Mouse (Mus musculus): ENCODE measurements around the gene Myom1. TPM values are rescaled to one million over a fixed set of nuclear protein-coding genes. Genes with fewer than 3 reads are reported as not detected.

Gene Myom1
- polyA plus RNA-seq, 1 experiment from 2014 or later: 1.3 TPM

GRCm38 (mm10) chr17:71081986-71082385 lies 79.6 kb downstream of the Myom1 start:
- H3K4me3 ChIP-seq (replicated peaks; ENCODE audit: low read length): no peak overlapping the region
- H3K4me1 ChIP-seq (replicated peaks; ENCODE audit: control insufficient read depth, insufficient read depth, low read length): no peaks in the 10 kb centered on the region
- 65% methylated on average over 7 of the region's 7 CpGs for WGBS

GRCm38 (mm10) chr17:71086969-71087368 lies 84.5 kb downstream of the Myom1 start:
- no peak overlapping the region for H3K27ac ChIP-seq (ENCODE audit: low read length)
- H3K4me3 ChIP-seq (replicated peaks; ENCODE audit: low read length): no peak overlapping the region
- H3K4me2 ChIP-seq (ENCODE audit: low read length): no peak overlapping the region
- no peak overlapping the region for H3K9ac ChIP-seq (replicated peaks; ENCODE audit: low read depth, low read length)
- H3K36me3 ChIP-seq (ENCODE audit: control insufficient read depth, insufficient read depth): no peaks in the 10 kb centered on the region
- no peaks in the 10 kb centered on the region for H3K27me3 ChIP-seq (replicated peaks; ENCODE audit: control insufficient read depth, insufficient read depth, low read length)
- H3K4me1 ChIP-seq (replicated peaks; ENCODE audit: control insufficient read depth, insufficient read depth, low read length): no peaks in the 10 kb centered on the region
- no peaks in the 10 kb centered on the region for H3K9me3 ChIP-seq (ENCODE audit: control insufficient read depth, low read length)
- no peak for ATAC-seq
- 89% methylated on average over 4 of the region's 4 CpGs for WGBS

More at GRCm38 (mm10) chr17:71081986-71082385, 79.6 kb downstream of the Myom1 start:
- H3K9ac ChIP-seq (replicated peaks; ENCODE audit: low read depth, low read length): no peak overlapping the region
- no peaks in the 10 kb centered on the region for H3K27me3 ChIP-seq (replicated peaks; ENCODE audit: control insufficient read depth, insufficient read depth, low read length)
- H3K9me3 ChIP-seq (ENCODE audit: control insufficient read depth, low read length): no peaks in the 10 kb centered on the region
- ATAC-seq: no peak
- no peak overlapping the region for H3K4me2 ChIP-seq (ENCODE audit: low read length)
- H3K27ac ChIP-seq (ENCODE audit: low read length): no peak overlapping the region
- H3K36me3 ChIP-seq (ENCODE audit: control insufficient read depth, insufficient read depth): no peaks in the 10 kb centered on the region

GRCm38 (mm10) chr17:71087396-71088153 lies 85.1 kb downstream of the Myom1 start:
- ATAC-seq: no peak

GRCm38 (mm10) chr17:71088154-71088521 lies 85.7 kb downstream of the Myom1 start:
- Histone ChIP-seq H3K27ac (ENCODE audit: low read length) (no peak overlapping the region), H3K4me2 (ENCODE audit: low read length) (no peak overlapping the region), H3K4me1 (replicated peaks; ENCODE audit: control insufficient read depth, insufficient read depth, low read length) (no peaks in the 10 kb centered on the region), H3K9me3 (ENCODE audit: control insufficient read depth, low read length) (no peaks in the 10 kb centered on the region), H3K36me3 (ENCODE audit: control insufficient read depth, insufficient read depth) (no peaks in the 10 kb centered on the region), H3K27me3 (replicated peaks; ENCODE audit: control insufficient read depth, insufficient read depth, low read length) (no peaks in the 10 kb centered on the region), H3K4me3 (replicated peaks; ENCODE audit: low read length) (no peak overlapping the region), H3K9ac (replicated peaks; ENCODE audit: low read depth, low read length) (no peak overlapping the region)
- ATAC-seq: no peak
- WGBS: 93% methylated on average over 3 of the region's 3 CpGs

More at GRCm38 (mm10) chr17:71087396-71088153, 85.1 kb downstream of the Myom1 start:
- H3K36me3 ChIP-seq (ENCODE audit: control insufficient read depth, insufficient read depth): no peaks in the 10 kb centered on the region
- no peak overlapping the region for H3K4me2 ChIP-seq (ENCODE audit: low read length)
- H3K4me1 ChIP-seq (replicated peaks; ENCODE audit: control insufficient read depth, insufficient read depth, low read length): no peaks in the 10 kb centered on the region
- 92% methylated on average over 8 of the region's 8 CpGs for WGBS
- no peak overlapping the region for H3K27ac ChIP-seq (ENCODE audit: low read length)
- H3K4me3 ChIP-seq (replicated peaks; ENCODE audit: low read length): no peak overlapping the region
- no peaks in the 10 kb centered on the region for H3K9me3 ChIP-seq (ENCODE audit: control insufficient read depth, low read length)
- H3K9ac ChIP-seq (replicated peaks; ENCODE audit: low read depth, low read length): no peak overlapping the region
- H3K27me3 ChIP-seq (replicated peaks; ENCODE audit: control insufficient read depth, insufficient read depth, low read length): no peaks in the 10 kb centered on the region

- H3K36me3 ChIP-seq (ENCODE audit: control insufficient read depth, insufficient read depth): no peaks in the 10 kb centered on the region
- no peak for ATAC-seq
- 86% methylated on average over 9 of the region's 9 CpGs for WGBS
Observed at GRCm38 (mm10) chr17:71088991-71089434, 86.6 kb downstream of the Myom1 start.

GRCm38 (mm10) chr17:71089781-71090480 lies 87.5 kb downstream of the Myom1 start:
- no peaks in the 10 kb centered on the region for H3K4me1 ChIP-seq (replicated peaks; ENCODE audit: control insufficient read depth, insufficient read depth, low read length)
- no peak overlapping the region for H3K4me2 ChIP-seq (ENCODE audit: low read length)
- no peak overlapping the region for H3K9ac ChIP-seq (replicated peaks; ENCODE audit: low read depth, low read length)
- no peak overlapping the region for H3K4me3 ChIP-seq (replicated peaks; ENCODE audit: low read length)
- H3K27ac ChIP-seq (ENCODE audit: low read length): no peak overlapping the region
- 85% methylated on average over 11 of the region's 11 CpGs for WGBS
- no peak for ATAC-seq
- no peaks in the 10 kb centered on the region for H3K9me3 ChIP-seq (ENCODE audit: control insufficient read depth, low read length)
- no peaks in the 10 kb centered on the region for H3K27me3 ChIP-seq (replicated peaks; ENCODE audit: control insufficient read depth, insufficient read depth, low read length)
- no peaks in the 10 kb centered on the region for H3K36me3 ChIP-seq (ENCODE audit: control insufficient read depth, insufficient read depth)

More at GRCm38 (mm10) chr17:71088991-71089434, 86.6 kb downstream of the Myom1 start:
- H3K4me1 ChIP-seq (replicated peaks; ENCODE audit: control insufficient read depth, insufficient read depth, low read length): no peaks in the 10 kb centered on the region
- H3K9ac ChIP-seq (replicated peaks; ENCODE audit: low read depth, low read length): no peak overlapping the region
- no peaks in the 10 kb centered on the region for H3K9me3 ChIP-seq (ENCODE audit: control insufficient read depth, low read length)
- no peaks in the 10 kb centered on the region for H3K27me3 ChIP-seq (replicated peaks; ENCODE audit: control insufficient read depth, insufficient read depth, low read length)
- H3K27ac ChIP-seq (ENCODE audit: low read length): no peak overlapping the region
- no peak overlapping the region for H3K4me3 ChIP-seq (replicated peaks; ENCODE audit: low read length)
- H3K4me2 ChIP-seq (ENCODE audit: low read length): no peak overlapping the region

- H3K27me3 ChIP-seq (replicated peaks; ENCODE audit: control insufficient read depth, insufficient read depth, low read length): no peaks in the 10 kb centered on the region
- H3K4me2 ChIP-seq (ENCODE audit: low read length): no peak overlapping the region
- no peaks in the 10 kb centered on the region for H3K9me3 ChIP-seq (ENCODE audit: control insufficient read depth, low read length)
- no peaks in the 10 kb centered on the region for H3K36me3 ChIP-seq (ENCODE audit: control insufficient read depth, insufficient read depth)
- WGBS: 86% methylated on average over 4 of the region's 4 CpGs
- no peak for ATAC-seq
- no peak overlapping the region for H3K4me3 ChIP-seq (replicated peaks; ENCODE audit: low read length)
- H3K9ac ChIP-seq (replicated peaks; ENCODE audit: low read depth, low read length): no peak overlapping the region
- no peaks in the 10 kb centered on the region for H3K4me1 ChIP-seq (replicated peaks; ENCODE audit: control insufficient read depth, insufficient read depth, low read length)
- H3K27ac ChIP-seq (ENCODE audit: low read length): no peak overlapping the region
Observed at GRCm38 (mm10) chr17:71091024-71091423, 88.6 kb downstream of the Myom1 start.

GRCm38 (mm10) chr17:71092341-71092740 lies 89.9 kb downstream of the Myom1 start:
- no peaks in the 10 kb centered on the region for H3K4me1 ChIP-seq (replicated peaks; ENCODE audit: control insufficient read depth, insufficient read depth, low read length)
- H3K4me2 ChIP-seq (ENCODE audit: low read length): no peak overlapping the region
- ATAC-seq: no peak
- 90% methylated on average over 4 of the region's 4 CpGs for WGBS
- H3K9ac ChIP-seq (replicated peaks; ENCODE audit: low read depth, low read length): no peak overlapping the region
- no peak overlapping the region for H3K27ac ChIP-seq (ENCODE audit: low read length)
- H3K36me3 ChIP-seq (ENCODE audit: control insufficient read depth, insufficient read depth): no peaks in the 10 kb centered on the region
- H3K9me3 ChIP-seq (ENCODE audit: control insufficient read depth, low read length): no peaks in the 10 kb centered on the region
- no peaks in the 10 kb centered on the region for H3K27me3 ChIP-seq (replicated peaks; ENCODE audit: control insufficient read depth, insufficient read depth, low read length)
- H3K4me3 ChIP-seq (replicated peaks; ENCODE audit: low read length): no peak overlapping the region

GRCm38 (mm10) chr17:71093793-71094192 lies 91.4 kb downstream of the Myom1 start:
- Histone ChIP-seq H3K36me3 (ENCODE audit: control insufficient read depth, insufficient read depth) (no peaks in the 10 kb centered on the region), H3K4me1 (replicated peaks; ENCODE audit: control insufficient read depth, insufficient read depth, low read length) (no peaks in the 10 kb centered on the region), H3K4me2 (ENCODE audit: low read length) (no peak overlapping the region), H3K4me3 (replicated peaks; ENCODE audit: low read length) (no peak overlapping the region), H3K27ac (ENCODE audit: low read length) (no peak overlapping the region), H3K9ac (replicated peaks; ENCODE audit: low read depth, low read length) (no peak overlapping the region), H3K27me3 (replicated peaks; ENCODE audit: control insufficient read depth, insufficient read depth, low read length) (no peaks in the 10 kb centered on the region), H3K9me3 (ENCODE audit: control insufficient read depth, low read length) (no peaks in the 10 kb centered on the region)
- 82% methylated on average over 5 of the region's 5 CpGs for WGBS
- ATAC-seq: no peak

Data from forebrain, embryonic 16.5 days (tissue).